Mouse (Mus musculus) heart, embryonic 13.5 days (tissue): ENCODE data around the gene Slc6a19. TPM values are rescaled to one million over a fixed set of nuclear protein-coding genes. Genes with fewer than 3 reads are reported as not detected.

Experiments
- ATAC-seq: fragments of 200-750 bp; cut with Nextera tagmentation; 2 replicates; pipeline ENCODE4 v1.8.0; 2017; ENCODE audit warnings: moderate TSS enrichment; ENCODE audit not compliant: insufficient number of reproducible peaks, low FRiP score, low TSS enrichment; ENCODE audit errors: extremely low read depth
- H3K27ac ChIP-seq: fragments of 300-500 bp; sonication (generic); replicated peaks from 2 replicates; pipeline ENCODE4 v1.5.1; 2015; ENCODE audit warnings: moderate library complexity, mild to moderate bottlenecking, inconsistent platforms
- H3K27me3 ChIP-seq: fragments of 300-500 bp; sonication (generic); replicated peaks from 2 replicates; pipeline ENCODE4 v1.6.1; 2015; ENCODE audit warnings: mild to moderate bottlenecking, inconsistent platforms
- H3K36me3 ChIP-seq: fragments of 300-500 bp; sonication (generic); 2 replicates; pipeline ENCODE4 v1.6.1; 2015; ENCODE audit warnings: mild to moderate bottlenecking, inconsistent platforms
- H3K4me1 ChIP-seq: fragments of 300-500 bp; sonication (generic); 2 replicates; pipeline ENCODE4 v1.6.1; 2015; ENCODE audit warnings: inconsistent platforms
- H3K4me2 ChIP-seq: fragments of 300-500 bp; sonication (generic); 2 replicates; pipeline ENCODE4 v1.6.1; 2015; ENCODE audit warnings: inconsistent platforms, mild to moderate bottlenecking, moderate library complexity
- H3K4me3 ChIP-seq: fragments of 300-500 bp; sonication (generic); 2 replicates; pipeline ENCODE4 v1.5.1; 2015; ENCODE audit warnings: moderate library complexity, mild to moderate bottlenecking, inconsistent platforms
- H3K9ac ChIP-seq: fragments of 300-500 bp; sonication (generic); 2 replicates; pipeline ENCODE4 v1.6.1; 2015; ENCODE audit warnings: inconsistent platforms, mild to moderate bottlenecking, moderate library complexity
- H3K9me3 ChIP-seq: fragments of 300-500 bp; sonication (generic); 2 replicates; pipeline ENCODE4 v1.6.1; 2016; ENCODE audit warnings: inconsistent platforms
- WGBS: fragments of 180-500 bp; shearing (Covaris S2); methylation state at CpG from one replicate; pipeline ENCODE4 v1.1.7; 2015; ENCODE audit warnings: mixed read lengths; 5-methylcytosine and 5-hydroxymethylcytosine counted together
- polyA plus RNA-seq: library from polyadenylated mRNA; unstranded; fragments of >200 nt; fragmentation: Nextera tagmentation; extraction: Ambion mirVana; gene quantifications from 2 replicates; pipeline ENCODE4 v1.2.1, GENCODE M21; 2015

Slc6a19 gene
- polyA plus RNA-seq, 1 experiment from 2014 or later, result not detected

DNA sequence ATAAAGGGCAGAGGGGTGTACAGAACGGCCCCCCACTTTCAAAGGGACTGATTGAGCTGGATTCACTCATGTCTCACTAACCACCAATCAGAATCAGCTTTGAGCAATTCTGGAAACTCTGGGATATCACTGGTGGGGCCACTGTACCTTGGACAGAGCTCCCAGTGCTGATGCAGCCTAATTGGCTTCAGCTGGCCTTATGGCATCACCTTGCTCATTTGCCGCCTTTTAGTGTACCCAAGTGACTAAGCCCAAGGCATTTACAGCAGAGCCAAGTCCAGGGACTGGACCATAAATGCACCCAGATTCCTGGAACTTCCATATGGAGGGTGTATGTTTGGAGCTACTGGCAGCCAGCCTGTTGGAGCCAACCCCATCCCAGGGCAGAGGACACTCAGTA, 45.7 kb downstream of the Slc6a19 start:
- Histone ChIP-seq H3K9me3 (no peaks in the 10 kb centered on the region), H3K4me2 (no peak overlapping the region), H3K4me1 (no peaks in the 10 kb centered on the region), H3K27ac (no peak overlapping the region), H3K36me3 (no peaks in the 10 kb centered on the region), H3K9ac (no peak overlapping the region), H3K4me3 (no peak overlapping the region), H3K27me3 (peaks cover 14% of the 10 kb centered on the region; the same call in 1 of the 2 replicates)
- no peak for ATAC-seq
- 35% methylated on average over 2 of the region's 2 CpGs for WGBS

- H3K9me3 ChIP-seq, result no peaks in the 10 kb centered on the region; the same call in 1 of the 2 replicates
- H3K4me1 ChIP-seq, result no peaks in the 10 kb centered on the region
- H3K4me3 ChIP-seq, result no peak overlapping the region
- H3K36me3 ChIP-seq, result no peaks in the 10 kb centered on the region
- no peak overlapping the region for H3K9ac ChIP-seq
- no peak overlapping the region for H3K4me2 ChIP-seq
- H3K27ac ChIP-seq, result no peak overlapping the region
- ATAC-seq, result no peak
- H3K27me3 ChIP-seq, result peaks cover 14% of the 10 kb centered on the region; the same call in 1 of the 2 replicates
- 64% methylated on average over 3 of the region's 3 CpGs for WGBS
These were observed 49.7 kb downstream of the Slc6a19 start for GRCm38 (mm10) chr13:73654976-73655375.

- Histone ChIP-seq H3K9me3 (no peaks in the 10 kb centered on the region; the same call in 1 of the 2 replicates), H3K4me3 (no peak overlapping the region), H3K27me3 (peaks cover 9% of the 10 kb centered on the region; the same call in 1 of the 2 replicates), H3K4me1 (no peaks in the 10 kb centered on the region), H3K4me2 (no peak overlapping the region), H3K9ac (no peak overlapping the region), H3K27ac (no peak overlapping the region), H3K36me3 (peaks cover 8% of the 10 kb centered on the region; the same call in 1 of the 2 replicates)
- ATAC-seq, result no peak
- 73% methylated on average over 3 of the region's 3 CpGs for WGBS
These were observed 51.4 kb downstream of the Slc6a19 start for GRCm38 (mm10) chr13:73653266-73653665.

DNA sequence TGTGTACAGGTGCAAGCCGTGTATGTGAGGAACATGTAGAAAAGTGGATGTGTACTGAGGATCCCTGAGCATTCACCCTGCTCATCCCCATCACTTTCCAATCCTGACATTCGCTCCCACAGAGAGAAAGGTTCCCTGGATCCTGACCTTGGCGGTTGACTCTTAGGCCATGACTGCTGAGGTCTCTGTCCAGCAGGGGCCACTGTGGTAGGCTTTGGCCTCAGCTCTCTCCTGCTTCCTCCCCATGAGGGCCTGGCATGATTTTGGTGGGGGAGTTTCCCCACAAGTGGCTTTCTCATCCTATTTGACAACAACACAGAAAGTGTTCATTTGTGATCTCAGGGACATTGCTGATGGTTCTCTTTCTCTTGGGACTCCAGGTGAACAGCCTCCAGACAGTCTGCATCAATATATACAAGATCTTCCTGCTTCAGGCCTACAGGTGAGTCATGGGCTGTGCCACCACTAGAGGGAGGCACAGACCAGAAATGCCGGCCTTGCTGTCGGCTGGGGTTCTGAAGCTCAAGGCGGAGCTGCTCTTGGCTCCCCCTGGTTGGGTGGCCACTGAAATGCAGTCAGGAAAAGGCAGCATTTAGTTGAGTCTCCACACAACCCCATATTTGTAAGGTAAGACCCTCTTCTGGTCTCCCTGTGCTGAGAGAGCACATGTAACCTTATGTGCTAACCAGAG, 58.1 kb downstream of the Slc6a19 start:
- Histone ChIP-seq H3K4me1 (no peaks in the 10 kb centered on the region), H3K27me3 (no peaks in the 10 kb centered on the region), H3K9me3 (no peaks in the 10 kb centered on the region; the same call in 1 of the 2 replicates), H3K9ac (no peak overlapping the region), H3K36me3 (peaks cover 9% of the 10 kb centered on the region; the same call in 1 of the 2 replicates), H3K27ac (no peak overlapping the region), H3K4me3 (no peak overlapping the region), H3K4me2 (no peak overlapping the region)
- ATAC-seq, result no peak
- WGBS, result 34% methylated on average over 6 of the region's 6 CpGs

DNA sequence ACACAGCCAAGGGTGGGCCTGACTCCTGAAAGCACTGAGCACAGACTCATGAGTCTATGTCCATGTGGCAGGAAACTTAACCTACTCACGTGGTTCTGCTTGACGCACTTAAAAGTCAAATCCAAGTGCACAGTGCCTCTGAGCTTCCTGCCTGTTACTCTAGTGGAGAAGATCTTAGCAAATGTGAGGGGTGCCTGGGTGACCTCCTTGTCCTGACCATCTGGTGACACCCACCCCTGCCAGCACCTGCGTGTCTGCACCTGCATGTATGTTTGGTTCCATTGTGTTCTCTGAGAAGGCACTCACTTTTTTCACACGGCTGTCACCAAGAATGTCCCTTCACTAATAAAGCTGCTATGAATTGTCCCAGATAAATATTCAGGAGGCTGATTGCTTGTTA, 63.4 kb downstream of the Slc6a19 start:
- Histone ChIP-seq H3K9ac (no peak overlapping the region), H3K4me1 (no peaks in the 10 kb centered on the region), H3K4me2 (no peak overlapping the region), H3K4me3 (no peak overlapping the region), H3K36me3 (no peaks in the 10 kb centered on the region; the same call in 1 of the 2 replicates), H3K27ac (no peak overlapping the region), H3K9me3 (no peaks in the 10 kb centered on the region), H3K27me3 (no peaks in the 10 kb centered on the region)
- no peak for ATAC-seq
- 81% methylated on average over 4 of the region's 4 CpGs for WGBS

GRCm38 (mm10) chr13:73637826-73638225, 66.8 kb downstream of the Slc6a19 start:
- H3K4me3 ChIP-seq, result no peak overlapping the region
- no peaks in the 10 kb centered on the region for H3K27me3 ChIP-seq
- H3K27ac ChIP-seq, result no peak overlapping the region
- peaks cover 16% of the 10 kb centered on the region for H3K36me3 ChIP-seq
- H3K4me1 ChIP-seq, result no peaks in the 10 kb centered on the region
- ATAC-seq, result no peak
- H3K9ac ChIP-seq, result no peak overlapping the region
- H3K9me3 ChIP-seq, result no peaks in the 10 kb centered on the region
- no peak overlapping the region for H3K4me2 ChIP-seq
- 74% methylated on average over 5 of the region's 6 CpGs for WGBS

- Histone ChIP-seq H3K27me3 (no peaks in the 10 kb centered on the region), H3K9ac (no peak overlapping the region), H3K36me3 (peaks cover 16% of the 10 kb centered on the region), H3K4me2 (no peak overlapping the region), H3K27ac (no peak overlapping the region), H3K9me3 (no peaks in the 10 kb centered on the region), H3K4me3 (no peak overlapping the region), H3K4me1 (peaks cover 3% of the 10 kb centered on the region; the same call in 1 of the 2 replicates)
- ATAC-seq, result no peak
- WGBS, result 89% methylated on average over 3 of the region's 3 CpGs
These were observed 72.8 kb downstream of the Slc6a19 start for GRCm38 (mm10) chr13:73631837-73632236.

Other genes starting within 250 kb of the Slc6a19 start
- 16.0 and 19.0 TPM in 2 replicates for gene Lpcat1, start 237.7 kb downstream of the Slc6a19 start, polyA plus RNA-seq
- gene Slc6a3, start 168.1 kb downstream of the Slc6a19 start, polyA plus RNA-seq, result 0.20 TPM in 1 of 2 replicates, not detected in the other
- 93.5 and 111 TPM in 2 replicates for gene Clptm1l, start 100.9 kb downstream of the Slc6a19 start, polyA plus RNA-seq
- gene Tert, start 78.0 kb downstream of the Slc6a19 start, polyA plus RNA-seq, result 2.1 and 2.4 TPM in 2 replicates
- not detected in 2 replicates for gene Slc6a18, start 26.8 kb downstream of the Slc6a19 start, polyA plus RNA-seq
- 31.6 and 32.1 TPM in 2 replicates for gene Slc12a7, start 28.2 kb upstream of the Slc6a19 start, polyA plus RNA-seq
- 3.4 and 3.9 TPM in 2 replicates for gene Nkd2, start 142.8 kb upstream of the Slc6a19 start, polyA plus RNA-seq
- gene Trip13, start 232.9 kb upstream of the Slc6a19 start, polyA plus RNA-seq, result 32.0 and 35.2 TPM in 2 replicates
- gene Brd9, start 232.9 kb upstream of the Slc6a19 start, polyA plus RNA-seq, result 37.4 and 38.7 TPM in 2 replicates